Mouse (Mus musculus) gastrocnemius, adult 2 months (tissue): ENCODE data around the gene Ccdc63. TPM values are rescaled to one million over a fixed set of nuclear protein-coding genes. Genes with fewer than 3 reads are reported as not detected.
"Not testable (repeated sequence)": the region's sequence is repeated elsewhere in the genome, so short reads cannot be mapped to it uniquely, and the experiment has no call there.

Source experiments
- DNase-seq: peaks from one replicate; pipeline ENCODE4 v3.0.0; 2022
- H3K27ac ChIP-seq: fragments of 200-600 bp; 2 replicates; pipeline ENCODE4 v1.8.1; 2022; ENCODE audit warnings: mild to moderate bottlenecking
- H3K4me3 ChIP-seq: fragments of 200-600 bp; 2 replicates; pipeline ENCODE4 v1.8.1; 2022; ENCODE audit warnings: mild to moderate bottlenecking, moderate library complexity
- CTCF ChIP-seq: fragments of 200-600 bp; IDR thresholded peaks from 2 replicates; pipeline ENCODE4 v1.8.1; 2022; ENCODE audit warnings: antibody characterized with exemption, mild to moderate bottlenecking, moderate library complexity
- intact Hi-C: fragments of 180-260 bp; cut with DNase I; formaldehyde crosslinking; loops from one replicate; pipeline ENCODE4 v1.15.1; 2025
- total RNA-seq, 2 experiments: library from RNA; stranded (reverse); gene quantifications; 2 replicates each; pipeline ENCODE4 v1.2.3; 2021

Ccdc63 gene
- total RNA-seq, 2 experiments from 2014 or later: not detected

DNA sequence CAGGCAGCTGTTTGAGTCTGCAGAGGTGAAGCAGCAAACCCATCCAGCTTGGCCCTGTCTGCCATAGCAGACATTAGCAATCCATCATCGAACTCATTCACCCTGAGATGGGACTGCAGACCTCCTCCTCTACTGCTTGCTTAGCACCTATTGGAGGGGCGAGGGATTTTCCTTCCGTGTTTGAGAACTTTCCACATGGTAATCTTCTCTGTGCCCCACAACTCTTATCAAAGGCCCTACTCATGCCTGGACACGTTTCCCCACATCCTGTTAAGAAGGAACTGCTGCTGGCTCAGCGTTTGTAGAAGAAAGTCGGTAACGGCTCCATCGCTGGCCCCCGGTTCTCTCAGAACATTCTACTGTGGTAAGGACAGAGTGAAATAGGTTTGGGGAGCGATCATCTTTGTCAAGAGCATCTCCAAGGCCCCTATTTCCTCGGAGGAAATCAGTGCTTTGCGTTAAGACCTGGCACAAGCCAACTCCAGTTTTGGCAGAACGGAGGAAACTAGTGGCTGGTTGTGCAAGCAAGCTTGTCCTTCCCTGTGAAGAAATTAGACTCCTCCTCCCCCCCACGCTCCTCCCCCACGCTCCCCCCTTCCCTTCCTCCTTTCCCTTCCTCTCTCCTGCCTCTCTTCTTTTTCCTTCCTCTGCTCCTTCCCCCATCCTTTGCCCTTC, 4.9 kb upstream of the Ccdc63 start:
- intact Hi-C loops: no loop called here
- TF ChIP-seq CTCF: no peak
- Histone ChIP-seq H3K27ac (peak overlapping the region; percentile 91), H3K4me3 (peak overlapping the region; percentile 70)
- peak; percentile 80 for DNase-seq

DNA sequence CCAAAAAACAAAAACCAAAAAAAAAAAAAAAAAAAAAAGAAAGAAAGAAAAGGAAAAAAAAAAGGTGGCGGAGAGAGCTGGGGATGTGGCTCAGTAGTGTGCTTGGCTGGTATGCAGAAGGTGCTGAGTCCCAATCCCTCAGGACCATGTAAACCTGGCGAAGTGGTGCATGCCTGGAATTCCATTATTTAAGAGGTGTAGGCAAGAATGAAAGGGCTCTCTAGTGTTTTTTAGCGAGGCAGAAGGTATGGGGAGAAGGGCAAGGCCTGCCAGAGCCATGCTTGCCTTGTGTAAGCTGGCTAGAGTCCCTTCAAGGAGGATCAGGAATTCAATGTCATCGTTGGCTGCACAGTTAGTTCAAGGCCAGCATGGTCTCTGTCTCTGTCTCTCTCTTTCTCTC, 4.2 kb upstream of the Ccdc63 start:
- peak overlapping the region; percentile 91 for H3K27ac ChIP-seq
- intact Hi-C loops: no loop called here
- DNase-seq: no peak
- peak overlapping the region; percentile 70 for H3K4me3 ChIP-seq
- no peak for TF ChIP-seq CTCF

DNA sequence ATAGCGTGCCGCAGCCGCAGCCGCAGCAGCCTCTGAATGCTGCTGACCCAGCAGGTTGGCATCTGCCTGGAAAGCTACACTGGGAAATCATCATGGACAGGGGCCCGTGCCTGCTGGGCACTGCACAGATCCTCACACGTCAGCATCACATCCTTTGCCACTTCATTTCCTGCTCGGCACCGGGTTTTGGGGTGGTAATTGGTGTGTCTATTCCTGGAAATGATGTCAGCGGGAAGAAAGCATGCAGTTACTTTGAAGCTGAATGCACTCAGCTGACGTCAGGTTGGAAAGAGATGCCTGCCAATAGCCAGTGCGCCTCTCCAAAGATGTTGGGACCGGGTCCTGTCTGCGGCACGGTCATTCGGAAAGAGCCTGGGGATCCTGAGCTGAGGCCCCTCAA, 2.9 kb upstream of the Ccdc63 start:
- TF ChIP-seq CTCF: no peak
- peak; percentile 64 for DNase-seq
- intact Hi-C loops: no loop called here
- Histone ChIP-seq H3K27ac (peak overlapping the region; percentile 71), H3K4me3 (peak overlapping the region; percentile 54)

DNA sequence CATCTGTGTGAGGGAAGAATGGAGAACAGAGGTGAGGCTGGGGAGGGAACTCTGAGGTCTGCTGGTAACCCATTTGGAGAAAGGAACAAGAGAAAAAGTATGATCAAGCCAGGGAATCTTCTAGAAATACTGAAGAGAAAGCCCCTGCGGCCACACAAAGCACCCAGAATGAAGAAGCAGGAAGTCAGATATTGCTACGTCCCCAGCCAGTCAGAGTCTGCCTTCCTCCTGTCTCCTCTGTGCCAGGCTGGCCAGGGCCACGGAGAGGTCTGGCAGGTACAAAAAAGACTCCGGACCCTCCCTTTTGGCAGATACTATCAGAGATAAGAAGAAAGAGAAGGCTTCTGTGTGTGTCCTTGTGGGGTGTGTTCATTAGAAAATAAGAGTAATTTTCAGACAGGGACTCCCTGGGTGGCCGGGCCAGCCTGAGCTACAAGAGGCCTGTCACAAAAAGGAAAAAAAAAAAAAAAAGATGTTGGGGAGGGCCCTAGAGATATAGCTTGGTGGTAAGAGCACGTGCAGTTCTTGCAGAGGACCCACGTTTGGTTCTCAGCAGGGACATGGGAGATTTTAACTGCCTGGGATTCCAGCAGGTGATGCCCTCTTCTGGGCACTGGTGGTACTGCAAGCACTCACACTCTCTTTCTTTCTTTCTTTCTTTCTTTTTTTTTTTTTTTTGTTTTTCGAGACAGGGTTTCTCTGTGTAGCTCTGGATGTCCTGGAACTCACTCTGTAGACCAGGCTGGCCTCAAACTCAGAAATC, 1.8 kb upstream of the Ccdc63 start:
- peak; percentile 73 for TF ChIP-seq CTCF
- H3K4me3 ChIP-seq: no peak overlapping the region
- DNase-seq: peak; percentile 59
- intact Hi-C loops: no loop called here
- H3K27ac ChIP-seq: no peak overlapping the region

DNA sequence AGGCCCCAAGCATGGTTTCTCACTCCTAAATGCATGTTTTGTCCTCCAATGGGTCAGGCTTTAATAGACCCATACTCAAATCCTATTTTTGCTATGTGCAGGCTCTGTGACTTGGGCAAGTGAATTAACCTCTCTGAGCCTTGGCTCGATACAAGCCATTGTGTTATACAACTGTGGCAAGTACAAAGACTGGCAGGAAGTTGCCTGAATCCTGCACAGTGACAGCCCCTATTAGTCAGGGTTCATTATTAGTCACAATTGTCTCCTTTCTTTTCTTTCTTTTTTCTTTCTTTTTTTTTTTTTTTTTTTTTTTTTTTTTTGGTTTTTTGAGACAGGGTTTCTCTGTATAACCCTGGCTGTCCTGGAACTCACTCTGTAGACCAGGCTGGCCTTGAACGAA, 852 bp downstream of the Ccdc63 start:
- intact Hi-C loops, DNase-seq, H3K4me3 ChIP-seq, H3K27ac ChIP-seq: not testable (repeated sequence)

DNA sequence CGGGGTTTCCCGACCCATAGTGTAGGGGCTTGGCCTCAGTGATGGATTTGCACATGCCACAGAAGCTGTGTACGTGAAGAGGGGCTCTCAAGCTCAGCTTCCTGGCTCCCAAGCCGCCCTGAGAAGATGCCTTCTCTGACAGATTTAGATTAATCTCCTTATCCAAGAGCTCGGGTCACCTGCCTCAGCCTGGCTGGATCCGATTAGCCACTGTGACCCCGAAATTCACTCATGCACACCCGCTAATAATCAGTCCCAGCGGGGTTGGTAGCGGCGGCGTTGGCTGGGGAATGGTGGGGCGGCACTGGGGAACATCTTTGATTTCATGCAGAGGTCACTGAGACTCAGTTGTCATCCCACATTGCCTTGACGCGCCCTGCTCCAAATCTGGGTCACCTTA, 1.8 kb downstream of the Ccdc63 start:
- DNase-seq: peak; percentile 13
- intact Hi-C loops: no loop called here
- no peak for TF ChIP-seq CTCF

DNA sequence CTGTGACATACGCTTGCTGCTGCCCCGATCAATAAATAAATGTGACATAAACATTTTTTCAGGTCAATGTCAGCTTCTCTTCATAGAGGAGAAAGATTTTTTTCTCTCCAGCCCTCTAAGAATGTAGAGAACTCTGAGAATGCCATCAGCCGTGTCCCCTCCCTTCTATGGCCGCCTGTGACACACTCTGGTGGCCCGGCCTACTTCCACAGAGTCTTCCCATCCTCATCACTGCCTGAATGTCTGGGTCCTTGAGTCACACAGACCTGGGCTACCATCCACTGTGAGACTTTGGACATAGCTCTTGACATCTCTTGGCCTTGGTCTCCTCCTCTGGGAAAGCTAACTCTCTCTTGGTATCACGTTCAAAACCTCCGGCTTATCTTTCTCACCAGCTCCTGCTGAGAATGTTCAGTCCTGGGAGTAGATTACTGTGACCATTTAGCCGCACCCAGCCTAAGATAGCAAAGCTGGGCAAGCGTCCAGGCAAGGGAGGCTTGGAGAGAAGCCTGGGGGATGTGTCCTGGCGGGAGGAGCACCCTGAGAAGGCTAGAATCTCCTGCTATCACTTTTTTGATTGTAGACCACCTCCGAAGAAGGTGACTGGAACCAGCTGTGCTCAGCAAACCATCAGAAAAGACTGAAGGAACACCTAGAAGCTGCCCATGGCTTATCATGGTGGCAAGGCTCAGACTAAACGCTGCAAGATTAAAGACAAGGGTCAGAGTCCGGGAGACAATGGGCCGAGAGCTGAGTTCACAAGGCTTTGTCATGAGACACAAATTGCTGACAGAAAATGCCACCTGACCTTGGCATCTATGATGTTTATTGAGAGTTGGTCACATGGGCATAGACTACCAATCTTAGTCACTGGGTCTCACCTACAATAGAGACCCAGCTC, 3.9 kb downstream of the Ccdc63 start:
- no peak overlapping the region for H3K4me3 ChIP-seq
- peak; percentile 65 for DNase-seq
- TF ChIP-seq CTCF: no peak
- H3K27ac ChIP-seq: peak overlapping the region; percentile 41
- intact Hi-C loops: no loop called here

More for the DNA sequence above, 1.8 kb downstream of the Ccdc63 start:
- Histone ChIP-seq H3K4me3 (no peak overlapping the region), H3K27ac (no peak overlapping the region)

DNA sequence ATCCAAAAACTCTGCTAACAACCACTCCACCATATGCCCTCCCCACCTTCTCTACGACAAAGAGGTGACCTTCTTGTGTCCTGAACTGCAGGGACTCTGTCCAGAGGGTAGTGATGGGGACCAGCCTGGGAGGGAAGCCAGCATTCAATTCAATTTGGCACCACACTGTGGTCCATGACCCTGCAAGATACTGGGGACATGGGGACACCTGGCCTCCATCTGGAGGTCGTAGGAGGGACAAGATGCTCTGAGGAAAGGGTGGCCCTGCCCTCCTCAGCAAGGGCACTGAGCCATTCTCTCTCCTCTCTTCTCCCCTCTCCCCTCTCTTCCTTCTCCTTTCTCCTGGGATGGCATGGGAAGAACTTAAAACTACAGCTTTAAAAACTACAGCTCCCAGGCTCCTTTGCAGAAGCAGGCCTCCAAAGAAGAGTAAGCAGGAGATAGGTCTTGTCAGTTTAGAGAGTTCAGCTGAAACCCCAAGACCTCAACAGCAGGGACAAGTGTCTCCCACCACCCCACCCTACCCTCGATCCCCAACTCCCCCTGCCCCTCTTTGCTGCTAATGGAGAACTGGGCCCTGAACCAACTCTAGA, 5.2 kb downstream of the Ccdc63 start:
- DNase-seq: peak; percentile 11
- Histone ChIP-seq H3K4me3 (no peak overlapping the region), H3K27ac (no peak overlapping the region)
- intact Hi-C loops: no loop called here
- TF ChIP-seq CTCF: no peak

DNA sequence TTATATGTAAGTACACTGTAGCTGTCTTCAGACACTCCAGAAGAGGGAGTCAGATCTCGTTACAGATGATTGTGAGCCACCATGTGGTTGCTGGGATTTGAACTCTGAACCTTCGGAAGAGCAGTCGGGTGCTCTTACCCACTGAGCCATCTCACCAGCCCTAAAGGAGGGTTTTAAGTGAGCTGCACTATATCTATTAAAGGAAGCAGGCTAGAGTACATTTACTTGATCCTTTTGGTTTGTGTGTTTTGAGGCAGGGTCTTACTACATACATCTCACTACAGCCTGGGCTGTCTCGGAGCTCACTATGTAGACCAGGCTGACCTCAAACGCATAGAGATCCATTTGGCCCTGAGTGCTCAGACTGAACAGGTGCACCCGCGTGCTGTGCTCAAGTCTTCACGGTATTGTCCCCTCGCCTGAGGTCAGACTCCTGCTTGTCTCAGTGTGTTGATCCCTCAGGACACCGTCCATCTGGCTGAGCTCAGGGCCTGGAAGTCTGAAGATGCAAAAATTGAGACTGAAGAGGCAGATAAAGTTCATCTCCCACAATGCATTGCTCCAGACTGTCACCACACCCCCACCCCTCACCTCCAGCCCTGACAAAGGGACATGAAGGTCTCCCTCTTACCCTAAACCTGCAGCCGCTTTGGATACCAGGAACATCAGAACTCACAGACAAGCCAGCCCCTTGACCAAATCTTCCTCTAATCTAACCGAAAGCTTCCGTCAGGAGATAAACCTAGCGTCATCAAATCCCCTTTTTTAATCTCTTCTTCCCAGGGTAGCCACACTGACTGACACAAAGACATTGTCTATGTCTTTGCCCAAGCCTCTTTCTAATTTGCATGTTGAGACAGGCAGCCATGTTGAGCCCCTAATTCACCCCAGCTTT, 6.0 kb downstream of the Ccdc63 start:
- no peak overlapping the region for H3K4me3 ChIP-seq
- no peak for TF ChIP-seq CTCF
- no peak overlapping the region for H3K27ac ChIP-seq
- intact Hi-C loops: loop anchor here (5.0 kb wide), 3 partner anchors 128 to 258 kb away; partner anchors contain the start of genes Arpc3, Rad9b, Tctn1 and Vps29
- peak; percentile 13 for DNase-seq

DNA sequence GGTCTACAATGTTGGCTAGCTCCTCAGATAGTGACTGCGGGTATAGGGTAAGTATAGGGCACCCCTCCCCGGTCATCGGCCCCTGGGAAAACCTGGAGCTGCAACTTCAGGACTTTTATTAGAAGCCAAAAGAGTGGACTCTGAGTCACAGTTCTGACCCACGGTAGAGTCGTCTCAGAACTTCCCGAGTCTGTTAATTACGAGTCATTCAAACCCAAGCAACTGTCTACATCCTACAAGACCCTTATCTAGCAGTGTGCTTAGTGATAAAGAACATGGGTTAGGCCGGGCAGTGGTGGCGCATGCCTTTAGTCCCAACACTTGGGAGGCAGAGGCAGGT, 7.6 kb downstream of the Ccdc63 start:
- DNase-seq: no peak
- intact Hi-C loops: loop anchor here (5.0 kb wide), 3 partner anchors 129 to 259 kb away; partner anchors contain the start of genes Arpc3, Rad9b, Tctn1 and Vps29
- Histone ChIP-seq H3K4me3 (no peak overlapping the region), H3K27ac (no peak overlapping the region)
- no peak for TF ChIP-seq CTCF
